ENCODE assay signal across 19 mouse cellular contexts in genomic region chr9:111731939-111732670, GRCm38 (mm10). TPM values are rescaled to one million over a fixed set of nuclear protein-coding genes. Genes with fewer than 3 reads are reported as not detected.
"Had no signal": no experiment of that assay in that cellular context is flagged by ENCODE, and none has a peak within 500 bp of the region (broad histone marks: within the 10 kb centered on the region; RNA-seq: fewer than 3 reads in every experiment).

No protein-coding gene starts in this region.

- H3K9ac ChIP-seq: liver, postnatal 0 days; lung, embryonic 15.5 days; midbrain, embryonic 13.5 days; midbrain, embryonic 15.5 days; neural tube, embryonic 12.5 days; stomach, embryonic 15.5 days had no signal

- H3K4me3 ChIP-seq: lung, embryonic 15.5 days; megakaryocyte, embryonic 14.5 days; midbrain, embryonic 13.5 days; midbrain, embryonic 15.5 days; neural tube, embryonic 12.5 days; stomach, embryonic 15.5 days had no signal

- H3K36me3 ChIP-seq: lung, embryonic 15.5 days; midbrain, embryonic 13.5 days; midbrain, embryonic 15.5 days; neural tube, embryonic 12.5 days; stomach, embryonic 15.5 days had no signal

- DNase-seq: liver, postnatal 0 days; lung, adult 2 months; lung, postnatal 10 days; lung, postnatal 36 days; right cerebral cortex, postnatal 14 days; thymus, adult 2 months; thymus, postnatal 25 days; thymus, postnatal 4 days had no signal

- H3K9me3 ChIP-seq: lung, embryonic 15.5 days; midbrain, embryonic 13.5 days; midbrain, embryonic 15.5 days; neural tube, embryonic 12.5 days; stomach, embryonic 15.5 days had no signal

- H3K4me1 ChIP-seq: lung, embryonic 15.5 days; megakaryocyte, embryonic 14.5 days; midbrain, embryonic 13.5 days; midbrain, embryonic 15.5 days; neural tube, embryonic 12.5 days; stomach, embryonic 15.5 days had no signal

- ATAC-seq: liver, postnatal 0 days; midbrain, embryonic 13.5 days; midbrain, embryonic 15.5 days had no signal

- H3K4me2 ChIP-seq: lung, embryonic 15.5 days; midbrain, embryonic 11.5 days; midbrain, embryonic 13.5 days; midbrain, embryonic 15.5 days; neural tube, embryonic 12.5 days; stomach, embryonic 15.5 days had no signal

- H3K27ac ChIP-seq: lung, embryonic 15.5 days; macrophage; midbrain, embryonic 13.5 days; midbrain, embryonic 15.5 days; neural tube, embryonic 12.5 days; stomach, embryonic 15.5 days; stomach, postnatal 0 days had no signal

- H3K27me3 ChIP-seq: lung, embryonic 15.5 days; megakaryocyte, embryonic 14.5 days; midbrain, embryonic 13.5 days; midbrain, embryonic 15.5 days; neural tube, embryonic 12.5 days; stomach, embryonic 15.5 days had no signal

RNA-seq across cellular contexts. Expression of gene Stac, which starts 42.0 kb away (rescaled TPM):
- total RNA-seq: megakaryocyte progenitor cell, adult 5-6 weeks; monocyte, adult 5-6 weeks had no signal
- polyA plus RNA-seq: liver, postnatal 0 days; macrophage had no signal
